Mouse (Mus musculus): ENCODE data around the gene Rasgef1c.

DNA sequence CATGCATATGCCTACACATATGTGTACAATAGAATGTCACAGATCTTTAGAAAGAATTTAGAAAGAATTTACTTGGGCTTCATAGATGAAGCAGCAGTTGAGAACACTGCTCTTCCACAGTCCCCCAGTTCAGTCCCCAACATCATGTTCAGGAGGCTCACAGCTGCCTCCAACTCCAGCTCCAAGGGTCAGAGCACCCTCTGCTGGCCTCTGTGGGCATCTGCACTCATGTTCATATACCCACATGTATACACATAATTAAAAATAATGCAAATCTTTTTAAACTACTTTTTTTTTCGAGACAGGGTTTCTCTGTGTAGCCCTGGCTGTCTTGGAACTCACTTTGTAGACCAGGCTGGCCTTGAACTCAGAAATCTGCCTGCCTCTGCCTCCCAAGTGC lies 73.0 kb downstream of the Rasgef1c start:
- TF ChIP-seq CTCF (IDR thresholded peaks at IDR 0.05; ENCODE audit: low read depth, low read length) (no peak), POLR2AphosphoS5 (IDR thresholded peaks at IDR 0.05; ENCODE audit: insufficient replicate concordance, low read depth, low read length) (no peak), GATA2 (IDR thresholded peaks at IDR 0.05; ENCODE audit: borderline replicate concordance, low read depth, low read length) (no peak)
